ENCODE assay signal across 8 mouse cellular contexts in the genomic region with DNA sequence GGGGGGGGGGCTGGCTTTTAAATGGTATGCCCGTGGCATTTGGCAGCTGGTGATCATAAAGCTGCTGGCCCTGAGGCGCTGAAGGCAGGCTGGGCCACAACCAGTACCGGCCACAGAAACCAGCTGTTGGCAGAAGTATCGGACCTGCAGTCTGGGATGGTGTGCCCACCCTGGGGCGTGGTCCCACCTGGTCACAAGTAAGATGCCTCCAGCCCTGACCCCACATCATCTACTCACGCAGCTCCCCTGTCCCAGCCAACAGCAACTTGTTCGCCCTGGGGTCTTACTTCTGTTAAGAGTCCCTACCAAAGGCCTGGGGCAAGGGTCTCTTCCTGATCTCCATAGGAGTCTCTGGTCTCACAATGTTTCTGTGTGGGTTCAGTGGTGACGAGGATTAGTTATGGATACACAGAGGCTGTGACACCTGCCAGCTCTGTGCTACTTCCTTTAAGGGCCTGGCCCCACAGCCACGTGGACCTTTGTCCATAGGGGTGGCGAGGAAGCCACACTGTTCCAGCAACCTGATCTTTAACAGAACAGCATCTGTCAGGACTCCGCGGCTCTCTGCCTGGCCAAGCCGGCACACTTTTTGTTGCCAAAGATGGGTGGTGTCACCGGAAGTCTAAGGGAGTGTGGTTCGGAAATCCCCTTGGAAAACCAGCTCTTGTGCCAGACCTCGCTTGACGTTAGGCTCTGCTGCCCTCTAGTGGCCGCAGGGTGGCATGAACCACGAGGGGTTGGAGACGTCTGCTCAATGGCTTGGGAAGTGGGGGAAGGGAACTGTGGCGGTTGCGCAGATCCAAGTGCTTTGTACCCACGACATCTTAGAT.
DNase-seq lines count a peak whose midpoint lies in the region; ATAC-seq and TF ChIP-seq lines count a peak whose summit lies in the region.

No protein-coding gene starts in this region.

- WGBS in embryonic facial prominence, embryonic 12.5 days = 26% methylated on average over 22 of the region's 23 CpGs
- 23% methylated on average over 23 of the region's 23 CpGs for WGBS in kidney, adult 2 months
- 28% methylated on average over 23 of the region's 23 CpGs for WGBS in limb, embryonic 11.5 days
- WGBS in midbrain, embryonic 13.5 days = 27% methylated on average over 23 of the region's 23 CpGs
- WGBS in small intestine, adult 2 months = 22% methylated on average over 23 of the region's 23 CpGs

- no peaks in the 10 kb centered on the region for H3K36me3 ChIP-seq in embryonic facial prominence, embryonic 12.5 days
- no peaks in the 10 kb centered on the region for H3K36me3 ChIP-seq in kidney, adult 2 months (ENCODE audit: control insufficient read depth, insufficient read depth, low read length)
- no peaks in the 10 kb centered on the region for H3K36me3 ChIP-seq in limb, embryonic 11.5 days (ENCODE audit: control insufficient read depth, insufficient read depth, low read length)
- H3K36me3 ChIP-seq in midbrain, embryonic 13.5 days = no peaks in the 10 kb centered on the region
- H3K36me3 ChIP-seq in small intestine, adult 2 months (ENCODE audit: control insufficient read depth, insufficient read depth, low read length) = no peaks in the 10 kb centered on the region

- H3K27ac ChIP-seq in embryonic facial prominence, embryonic 12.5 days = no peak overlapping the region
- no peak overlapping the region for H3K27ac ChIP-seq in kidney, adult 2 months (ENCODE audit: insufficient read depth, low read depth, low read length)
- H3K27ac ChIP-seq in limb, embryonic 11.5 days (replicated peaks; ENCODE audit: low read depth, low read length) = no peak overlapping the region
- H3K27ac ChIP-seq in midbrain, embryonic 13.5 days = peak overlapping the region; percentile 56; the same call in 1 of the 2 replicates
- H3K27ac ChIP-seq in small intestine, adult 2 months (ENCODE audit: insufficient read depth, low read depth, low read length) = 0 out of 2 replicates have a peak overlapping the region, but pooled peaks have one; percentile 2

- DNase-seq in 3T3-L1 (ENCODE audit: low read depth, low spot score) = peak; percentile 97
- peak; percentile 88 to 91 for DNase-seq in adrenal gland, postnatal 36 days
- DNase-seq in heart, adult 18-20 months = peak; percentile 92 to 96
- peak; percentile 91 for DNase-seq in kidney, adult 2 months
- peak; percentile 95 for DNase-seq in limb, embryonic 11.5 days (ENCODE audit: low spot score)

- ATAC-seq in embryonic facial prominence, embryonic 12.5 days (ENCODE audit: insufficient number of reproducible peaks, insufficient read depth, low FRiP score, low TSS enrichment) = 0 out of 2 replicates have a peak, but pooled peaks have one; percentile 41
- ATAC-seq in limb, embryonic 11.5 days (ENCODE audit: insufficient number of reproducible peaks, low FRiP score, low TSS enrichment, low read depth) = peak; percentile 85
- peak; percentile 97 for ATAC-seq in midbrain, embryonic 13.5 days

- peak overlapping the region; percentile 23 for H3K4me3 ChIP-seq in embryonic facial prominence, embryonic 12.5 days
- peak overlapping the region; percentile 26 for H3K4me3 ChIP-seq in kidney, adult 2 months (ENCODE audit: insufficient read depth, low read depth, low read length)
- H3K4me3 ChIP-seq in limb, embryonic 11.5 days (ENCODE audit: low read depth, low read length) = no peak overlapping the region
- peak overlapping the region; percentile 26 for H3K4me3 ChIP-seq in midbrain, embryonic 13.5 days (replicated peaks)
- peak overlapping the region; percentile 55 for H3K4me3 ChIP-seq in small intestine, adult 2 months (ENCODE audit: low read depth, low read length)

- no peaks in the 10 kb centered on the region for H3K9me3 ChIP-seq in embryonic facial prominence, embryonic 12.5 days
- no peaks in the 10 kb centered on the region for H3K9me3 ChIP-seq in limb, embryonic 11.5 days (ENCODE audit: control insufficient read depth, low read length)
- no peaks in the 10 kb centered on the region for H3K9me3 ChIP-seq in midbrain, embryonic 13.5 days

- no peak for TF ChIP-seq POLR2A in kidney, adult 2 months (IDR thresholded peaks at IDR 0.05; ENCODE audit: low read depth, low read length)
- TF ChIP-seq POLR2A in small intestine, adult 2 months (IDR thresholded peaks at IDR 0.05; ENCODE audit: low read depth, low read length) = no peak

- no peaks in the 10 kb centered on the region for H3K4me1 ChIP-seq in embryonic facial prominence, embryonic 12.5 days
- no peaks in the 10 kb centered on the region for H3K4me1 ChIP-seq in kidney, adult 2 months (ENCODE audit: control insufficient read depth, insufficient read depth, low read length)
- no peaks in the 10 kb centered on the region for H3K4me1 ChIP-seq in limb, embryonic 11.5 days (ENCODE audit: control insufficient read depth, insufficient read depth, low read length)
- H3K4me1 ChIP-seq in midbrain, embryonic 13.5 days (replicated peaks) = 0 out of 2 replicates have a peak, but pooled peaks cover 5% of the 10 kb centered on the region
- 0 out of 2 replicates have a peak, but pooled peaks cover 3% of the 10 kb centered on the region for H3K4me1 ChIP-seq in small intestine, adult 2 months (ENCODE audit: control insufficient read depth, insufficient read depth, insufficient read length, low read length)

- peak; percentile 91 for TF ChIP-seq CTCF in kidney, adult 2 months (conservative IDR thresholded peaks at IDR 0.05; ENCODE audit: insufficient read depth, insufficient read length, low read depth, low read length)
- peak; percentile 78 for TF ChIP-seq CTCF in small intestine, adult 2 months (IDR thresholded peaks at IDR 0.05; ENCODE audit: extremely low read depth, insufficient read length, insufficient replicate concordance, low read depth, low read length)

- H3K4me2 ChIP-seq in embryonic facial prominence, embryonic 12.5 days (replicated peaks) = peak overlapping the region; percentile 36
- H3K4me2 ChIP-seq in limb, embryonic 11.5 days (ENCODE audit: low read depth, severe bottlenecking) = 0 out of 2 replicates have a peak overlapping the region, but pooled peaks have one; percentile 12
- H3K4me2 ChIP-seq in midbrain, embryonic 13.5 days (replicated peaks) = peak overlapping the region; percentile 50

- H3K9ac ChIP-seq in embryonic facial prominence, embryonic 12.5 days = no peak overlapping the region
- H3K9ac ChIP-seq in limb, embryonic 11.5 days (ENCODE audit: low read length) = peak overlapping the region; percentile 45; the same call in 1 of the 2 replicates
- H3K9ac ChIP-seq in midbrain, embryonic 13.5 days (replicated peaks) = peak overlapping the region; percentile 48; the same call in 1 of the 2 replicates

- no peaks in the 10 kb centered on the region for H3K27me3 ChIP-seq in embryonic facial prominence, embryonic 12.5 days
- H3K27me3 ChIP-seq in kidney, adult 2 months (replicated peaks; ENCODE audit: control insufficient read depth, insufficient read depth, low read length) = no peaks in the 10 kb centered on the region
- 0 out of 2 replicates have a peak, but pooled peaks cover 3% of the 10 kb centered on the region for H3K27me3 ChIP-seq in limb, embryonic 11.5 days (ENCODE audit: control insufficient read depth, insufficient read depth, low read length)
- H3K27me3 ChIP-seq in midbrain, embryonic 13.5 days = no peaks in the 10 kb centered on the region
- H3K27me3 ChIP-seq in small intestine, adult 2 months (ENCODE audit: control insufficient read depth, insufficient read depth, low read length) = no peaks in the 10 kb centered on the region

Comparison
In these comparisons a context has a peak if more than half of its experiments do, and no peak if none do; other contexts are left out.
1. ATAC-seq: peak in every context shown above with its lines; median percentile 97 in midbrain, embryonic 13.5 days; 85 in limb, embryonic 11.5 days; 41 in embryonic facial prominence, embryonic 12.5 days.
2. H3K27ac ChIP-seq: peak in midbrain, embryonic 13.5 days (single experiment) and small intestine, adult 2 months (single experiment); none in embryonic facial prominence, embryonic 12.5 days (single experiment), kidney, adult 2 months (single experiment) and limb, embryonic 11.5 days (single experiment).
3. Peak in every context shown above with its lines, with median percentiles within 50 percentile points of each other: DNase-seq and H3K4me2 ChIP-seq.